Mouse (Mus musculus) forebrain, embryonic 14.5 days (tissue): ENCODE data around the gene Sept11. TPM values are rescaled to one million over a fixed set of nuclear protein-coding genes. Genes with fewer than 3 reads are reported as not detected.
A peak's percentile ranks its signal among the peaks of the same experiment; 100 is the strongest.

Experiments used
- ATAC-seq: fragments of 200-750 bp; cut with Nextera tagmentation; 2 replicates; pipeline ENCODE4 v1.8.0; 2017; ENCODE audit warnings: mild to moderate bottlenecking, moderate library complexity
- DNase-seq: peaks from one replicate; pipeline ENCODE4 v3.0.0-alpha.2; 2015; ENCODE audit warnings: low spot score
- H3K27ac ChIP-seq: fragments of 300-500 bp; sonication (generic); 2 replicates; pipeline ENCODE4 v1.5.1; 2014; ENCODE audit warnings: low read depth, mild to moderate bottlenecking, control low read depth, low read length, moderate library complexity
- H3K27me3 ChIP-seq: fragments of 300-500 bp; sonication (generic); replicated peaks from 2 replicates; pipeline ENCODE4 v1.6.1; 2014; ENCODE audit warnings: low read length, control low read depth, mixed read lengths; ENCODE audit not compliant: control insufficient read depth, insufficient read depth
- H3K36me3 ChIP-seq: fragments of 300-500 bp; sonication (generic); 2 replicates; pipeline ENCODE4 v1.6.1; 2014; ENCODE audit warnings: low read length, control low read depth; ENCODE audit not compliant: control insufficient read depth, insufficient read depth
- H3K4me1 ChIP-seq: fragments of 300-500 bp; sonication (generic); 2 replicates; pipeline ENCODE4 v1.6.1; 2014; ENCODE audit warnings: antibody characterized with exemption, low read length, control low read depth; ENCODE audit not compliant: control insufficient read depth, insufficient read depth
- H3K4me2 ChIP-seq: fragments of 300-500 bp; sonication (generic); 2 replicates; pipeline ENCODE4 v1.6.1; 2014; ENCODE audit warnings: mild to moderate bottlenecking, control low read depth, low read length
- H3K4me3 ChIP-seq: fragments of 300-500 bp; sonication (generic); 2 replicates; pipeline ENCODE4 v1.5.1; 2014; ENCODE audit warnings: low read depth, low read length, control low read depth
- H3K9ac ChIP-seq: fragments of 300-500 bp; sonication (generic); 2 replicates; pipeline ENCODE4 v1.6.1; 2014; ENCODE audit warnings: mild to moderate bottlenecking, low read length, control low read depth, moderate library complexity
- H3K9me3 ChIP-seq: fragments of 300-500 bp; sonication (generic); replicated peaks from 2 replicates; pipeline ENCODE4 v1.6.1; 2016; ENCODE audit warnings: low read length, control low read depth, mixed read lengths; ENCODE audit not compliant: control insufficient read depth
- WGBS: fragments of 180-500 bp; shearing (Covaris S2); extraction: QIAGEN DNeasy Blood & Tissue Kit; methylation state at CpG from one replicate; pipeline ENCODE4 v1.1.7; 2014; 5-methylcytosine and 5-hydroxymethylcytosine counted together
- polyA plus RNA-seq: library from polyadenylated mRNA; unstranded; fragments of >200 nt; fragmentation: Nextera tagmentation; extraction: Ambion mirVana; gene quantifications from 2 replicates; pipeline ENCODE4 v1.2.1, GENCODE M21; 2014

Gene Sept11
- polyA plus RNA-seq, 1 experiment from 2014 or later: 149 TPM

GRCm38 (mm10) chr5:93218375-93218774 is 125.1 kb downstream of the Sept11 start:
- DNase-seq (no peak), ATAC-seq (no peak)
- Histone ChIP-seq H3K4me3 (no peak overlapping the region), H3K9ac (no peak overlapping the region), H3K4me1 (no peaks in the 10 kb centered on the region), H3K36me3 (no peaks in the 10 kb centered on the region), H3K27me3 (no peaks in the 10 kb centered on the region), H3K27ac (no peak overlapping the region), H3K4me2 (no peak overlapping the region), H3K9me3 (no peaks in the 10 kb centered on the region)
- WGBS: 90% methylated on average over 3 of the region's 3 CpGs

- no peaks in the 10 kb centered on the region for H3K4me1 ChIP-seq
- no peaks in the 10 kb centered on the region for H3K27me3 ChIP-seq
- no peak overlapping the region for H3K4me2 ChIP-seq
- no peak overlapping the region for H3K4me3 ChIP-seq
- H3K27ac ChIP-seq: no peak overlapping the region
- H3K36me3 ChIP-seq: no peaks in the 10 kb centered on the region
- H3K9ac ChIP-seq: no peak overlapping the region
- H3K9me3 ChIP-seq: no peaks in the 10 kb centered on the region
- ATAC-seq: no peak
- WGBS: 64% methylated on average over 3 of the region's 3 CpGs
- DNase-seq: peak; percentile 3
These were observed 128.4 kb downstream of the Sept11 start for GRCm38 (mm10) chr5:93221661-93222060.

GRCm38 (mm10) chr5:93224549-93224948 is 131.3 kb downstream of the Sept11 start:
- no peak for ATAC-seq
- WGBS: 85% methylated on average over 2 of the region's 2 CpGs

More at GRCm38 (mm10) chr5:93224549-93224948, 131.3 kb downstream of the Sept11 start:
- H3K4me3 ChIP-seq: no peak overlapping the region
- H3K9me3 ChIP-seq: no peaks in the 10 kb centered on the region
- H3K36me3 ChIP-seq: no peaks in the 10 kb centered on the region
- no peak overlapping the region for H3K4me2 ChIP-seq
- no peak overlapping the region for H3K27ac ChIP-seq
- no peak overlapping the region for H3K9ac ChIP-seq
- DNase-seq: no peak
- H3K4me1 ChIP-seq: no peaks in the 10 kb centered on the region
- no peaks in the 10 kb centered on the region for H3K27me3 ChIP-seq

Other genes with a start within 250 kb of the Sept11 start
- 0.05 TPM in 1 of 2 replicates, not detected in the other for gene Sowahb, start 48.4 kb upstream of the Sept11 start, polyA plus RNA-seq
- gene Ccni, start 113.1 kb downstream of the Sept11 start, polyA plus RNA-seq: 195 and 209 TPM in 2 replicates
- gene 2010109A12Rik, start 113.1 kb downstream of the Sept11 start, polyA plus RNA-seq: 2.7 and 2.8 TPM in 2 replicates
- gene Ccng2, start 173.8 kb downstream of the Sept11 start, polyA plus RNA-seq: 140 and 156 TPM in 2 replicates